Mouse (Mus musculus) kidney, embryonic 14.5 days (tissue): Measurements from ENCODE around the gene Syce3. TPM values are rescaled to one million over a fixed set of nuclear protein-coding genes. Genes with fewer than 3 reads are reported as not detected.

Experiments used
- ATAC-seq: fragments of 200-750 bp; cut with Nextera tagmentation; 2 replicates; pipeline ENCODE4 v1.8.0; 2017; ENCODE audit warnings: moderate number of reproducible peaks, mild to moderate bottlenecking, moderate TSS enrichment, moderate library complexity; ENCODE audit not compliant: low FRiP score, low TSS enrichment
- H3K27ac ChIP-seq: fragments of 300-500 bp; sonication (generic); 2 replicates; pipeline ENCODE4 v1.5.1; 2014; ENCODE audit warnings: low read depth, mild to moderate bottlenecking, low read length, moderate library complexity, mixed read lengths
- H3K27me3 ChIP-seq: fragments of 300-500 bp; sonication (generic); 2 replicates; pipeline ENCODE4 v1.6.1; 2014; ENCODE audit warnings: mild to moderate bottlenecking, low read length; ENCODE audit not compliant: control insufficient read depth, insufficient read depth
- H3K36me3 ChIP-seq: fragments of 300-500 bp; sonication (generic); 2 replicates; pipeline ENCODE4 v1.6.1; 2014; ENCODE audit warnings: low read length, mixed read lengths; ENCODE audit not compliant: control insufficient read depth, insufficient read depth
- H3K4me1 ChIP-seq: fragments of 300-500 bp; sonication (generic); 2 replicates; pipeline ENCODE4 v1.6.1; 2014; ENCODE audit warnings: low read length, mixed read lengths; ENCODE audit not compliant: control insufficient read depth, insufficient read depth
- H3K4me2 ChIP-seq: fragments of 300-500 bp; sonication (generic); replicated peaks from 2 replicates; pipeline ENCODE4 v1.6.1; 2014; ENCODE audit warnings: low read depth, mild to moderate bottlenecking, low read length
- H3K4me3 ChIP-seq: fragments of 300-500 bp; sonication (generic); 2 replicates; pipeline ENCODE4 v1.5.1; 2014; ENCODE audit warnings: mild to moderate bottlenecking, low read length
- H3K9ac ChIP-seq: fragments of 300-500 bp; sonication (generic); 2 replicates; pipeline ENCODE4 v1.6.1; 2014; ENCODE audit warnings: low read depth, mild to moderate bottlenecking, low read length, moderate library complexity
- H3K9me3 ChIP-seq: fragments of 300-500 bp; sonication (generic); 2 replicates; pipeline ENCODE4 v1.6.1; 2016; ENCODE audit warnings: low read length; ENCODE audit not compliant: control insufficient read depth
- WGBS: fragments of 180-500 bp; shearing (Covaris S2); extraction: QIAGEN DNeasy Blood & Tissue Kit; methylation state at CpG from one replicate; pipeline ENCODE4 v1.1.7; 2014; 5-methylcytosine and 5-hydroxymethylcytosine counted together
- polyA plus RNA-seq: library from polyadenylated mRNA; unstranded; fragments of >200 nt; fragmentation: Nextera tagmentation; extraction: Ambion mirVana; gene quantifications from 2 replicates; pipeline ENCODE4 v1.2.1, GENCODE M21; 2014

Syce3 gene
- polyA plus RNA-seq = not detected in 2 replicates

GRCm38 (mm10) chr15:89410118-89410517 is at the start of gene Syce3:
TSS of gene Syce3 (minus strand) at chr15:89410503.
- Histone ChIP-seq H3K4me1 (no peaks in the 10 kb centered on the region), H3K4me3 (no peak within 1 kb of the TSS), H3K27me3 (no peaks in the 10 kb centered on the region), H3K36me3 (no peaks in the 10 kb centered on the region), H3K9me3 (peaks cover 3% of the 10 kb centered on the region; the same call in 1 of the 2 replicates), H3K4me2 (no peak within 1 kb of the TSS), H3K9ac (no peak within 1 kb of the TSS), H3K27ac (no peak within 1 kb of the TSS)
- 93% methylated on average over 22 of the region's 24 CpGs for WGBS
- 0 out of 2 replicates have a peak, but pooled peaks have one; percentile 12 for ATAC-seq

GRCm38 (mm10) chr15:89459821-89460220 is 49.5 kb upstream of the Syce3 start:
- H3K4me1 ChIP-seq = no peaks in the 10 kb centered on the region
- 79% methylated on average over 7 of the region's 7 CpGs for WGBS
- no peaks in the 10 kb centered on the region for H3K36me3 ChIP-seq
- no peak overlapping the region for H3K4me3 ChIP-seq
- no peak overlapping the region for H3K4me2 ChIP-seq
- peaks cover 4% of the 10 kb centered on the region; the same call in 1 of the 2 replicates for H3K27me3 ChIP-seq
- H3K9me3 ChIP-seq = no peaks in the 10 kb centered on the region
- no peak overlapping the region for H3K9ac ChIP-seq
- no peak for ATAC-seq
- no peak overlapping the region for H3K27ac ChIP-seq

GRCm38 (mm10) chr15:89458942-89459341 is 48.6 kb upstream of the Syce3 start:
- no peak overlapping the region for H3K27ac ChIP-seq
- no peak overlapping the region for H3K4me2 ChIP-seq
- ATAC-seq = no peak
- H3K4me1 ChIP-seq = peaks cover 5% of the 10 kb centered on the region; the same call in 1 of the 2 replicates
- no peak overlapping the region for H3K9ac ChIP-seq
- no peaks in the 10 kb centered on the region for H3K9me3 ChIP-seq
- 89% methylated on average over 15 of the region's 15 CpGs for WGBS
- H3K27me3 ChIP-seq = peaks cover 11% of the 10 kb centered on the region; the same call in 1 of the 2 replicates
- H3K4me3 ChIP-seq = no peak overlapping the region
- no peaks in the 10 kb centered on the region for H3K36me3 ChIP-seq

- no peak for ATAC-seq
- Histone ChIP-seq H3K27ac (no peak overlapping the region), H3K4me2 (no peak overlapping the region), H3K36me3 (no peaks in the 10 kb centered on the region), H3K9ac (no peak overlapping the region), H3K4me3 (no peak overlapping the region), H3K4me1 (peaks cover 9% of the 10 kb centered on the region; the same call in 1 of the 2 replicates), H3K27me3 (peaks cover 21% of the 10 kb centered on the region), H3K9me3 (no peaks in the 10 kb centered on the region)
- 76% methylated on average over 6 of the region's 6 CpGs for WGBS
Measured at GRCm38 (mm10) chr15:89455642-89456041, 45.3 kb upstream of the Syce3 start.

GRCm38 (mm10) chr15:89454857-89455256 is 44.6 kb upstream of the Syce3 start:
- peaks cover 9% of the 10 kb centered on the region; the same call in 1 of the 2 replicates for H3K4me1 ChIP-seq
- no peaks in the 10 kb centered on the region for H3K9me3 ChIP-seq
- H3K9ac ChIP-seq = no peak overlapping the region
- H3K4me3 ChIP-seq = no peak overlapping the region
- no peak for ATAC-seq
- H3K27ac ChIP-seq = no peak overlapping the region
- H3K27me3 ChIP-seq = peaks cover 21% of the 10 kb centered on the region
- H3K4me2 ChIP-seq = no peak overlapping the region
- WGBS = 24% methylated on average over 4 of the region's 6 CpGs
- no peaks in the 10 kb centered on the region for H3K36me3 ChIP-seq

- under 1% methylated on average over 53 of the region's 53 CpGs for WGBS
- Histone ChIP-seq H3K9ac (peak within 1 kb of the TSS; percentile 20; the same call in 1 of the 2 replicates), H3K27me3 (peaks cover 21% of the 10 kb centered on the region), H3K4me3 (peak within 1 kb of the TSS; percentile 50), H3K4me2 (peak within 1 kb of the TSS; percentile 93), H3K4me1 (peaks cover 9% of the 10 kb centered on the region; the same call in 1 of the 2 replicates), H3K9me3 (no peaks in the 10 kb centered on the region), H3K27ac (no peak within 1 kb of the TSS), H3K36me3 (no peaks in the 10 kb centered on the region)
- ATAC-seq = peak; percentile 40
Measured at GRCm38 (mm10) chr15:89453865-89454478, 43.7 kb upstream of the Syce3 start, which contains the start of gene Mapk8ip2. TSS of gene Mapk8ip2 (plus strand) at chr15:89453913.

GRCm38 (mm10) chr15:89452906-89453864 is 42.9 kb upstream of the Syce3 start:
- Histone ChIP-seq H3K4me3 (peak overlapping the region; percentile 50), H3K36me3 (no peaks in the 10 kb centered on the region), H3K9me3 (no peaks in the 10 kb centered on the region), H3K27ac (no peak overlapping the region), H3K4me1 (peaks cover 9% of the 10 kb centered on the region; the same call in 1 of the 2 replicates), H3K27me3 (peaks cover 21% of the 10 kb centered on the region), H3K9ac (no peak overlapping the region), H3K4me2 (peak overlapping the region; percentile 93)
- 4% methylated on average over 24 of the region's 24 CpGs for WGBS
- peak; percentile 80 for ATAC-seq

- Histone ChIP-seq H3K36me3 (no peaks in the 10 kb centered on the region), H3K4me3 (no peak overlapping the region), H3K27ac (no peak overlapping the region), H3K9ac (no peak overlapping the region), H3K4me1 (no peaks in the 10 kb centered on the region), H3K9me3 (no peaks in the 10 kb centered on the region), H3K4me2 (no peak overlapping the region), H3K27me3 (no peaks in the 10 kb centered on the region)
- 47% methylated on average over 8 of the region's 8 CpGs for WGBS
- ATAC-seq = no peak
Measured at GRCm38 (mm10) chr15:89442486-89443070, 32.3 kb upstream of the Syce3 start.
